Mouse (Mus musculus): ENCODE data around the gene Atp1a2. TPM values are rescaled to one million over a fixed set of nuclear protein-coding genes. Genes with fewer than 3 reads are reported as not detected.

Gene Atp1a2
- total RNA-seq, 2 experiments from 2014 or later = 134 to 155 TPM

DNA sequence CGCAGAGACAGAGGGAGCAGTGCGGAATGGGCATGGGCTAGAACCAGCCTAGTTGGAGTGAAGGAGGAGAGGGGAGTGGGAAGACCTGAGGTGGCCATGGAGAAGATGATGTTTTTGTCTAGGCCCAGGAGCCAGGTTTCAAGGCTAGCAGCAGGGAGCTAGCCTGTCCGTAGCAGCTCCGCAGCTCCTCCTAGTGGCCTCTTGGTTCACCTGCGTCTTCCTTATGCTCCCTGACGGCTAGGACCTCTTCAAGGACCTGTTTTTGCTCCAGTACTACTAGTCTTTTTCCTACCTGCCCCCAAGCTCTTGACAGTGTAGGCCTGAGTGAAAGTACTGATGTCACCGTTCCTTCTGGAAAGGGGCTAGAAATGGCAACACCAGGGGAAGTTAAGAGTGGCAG is 26.9 kb upstream of the Atp1a2 start:
- peak; percentile 78 to 88 for DNase-seq

DNA sequence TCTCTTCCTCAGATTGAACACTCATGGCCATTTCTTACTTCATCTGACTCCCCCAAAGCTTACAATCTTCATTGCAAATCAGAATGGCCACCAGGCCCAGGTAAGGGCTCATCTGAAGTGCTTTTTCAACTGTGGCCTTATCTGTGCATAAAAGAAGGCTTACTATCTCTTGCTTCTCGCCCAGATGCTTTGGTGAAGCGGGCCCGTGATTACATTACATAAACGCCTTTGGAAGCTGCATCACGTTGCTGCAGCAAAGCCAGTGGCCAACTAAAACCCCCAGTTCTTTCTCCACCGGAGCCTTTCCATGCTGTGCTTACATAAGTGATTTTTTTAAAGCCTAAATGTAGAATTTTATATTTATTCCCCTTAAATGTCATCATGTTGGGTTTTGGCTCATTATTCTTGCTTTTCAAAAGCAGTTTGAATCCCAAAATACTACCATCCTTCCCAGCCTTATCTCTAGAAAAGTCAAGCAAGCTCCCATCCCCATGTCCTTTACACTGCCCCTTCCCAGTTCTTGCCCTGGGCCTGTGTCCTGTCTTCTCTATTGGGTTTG is 26.0 kb upstream of the Atp1a2 start:
- no peak for DNase-seq

DNA sequence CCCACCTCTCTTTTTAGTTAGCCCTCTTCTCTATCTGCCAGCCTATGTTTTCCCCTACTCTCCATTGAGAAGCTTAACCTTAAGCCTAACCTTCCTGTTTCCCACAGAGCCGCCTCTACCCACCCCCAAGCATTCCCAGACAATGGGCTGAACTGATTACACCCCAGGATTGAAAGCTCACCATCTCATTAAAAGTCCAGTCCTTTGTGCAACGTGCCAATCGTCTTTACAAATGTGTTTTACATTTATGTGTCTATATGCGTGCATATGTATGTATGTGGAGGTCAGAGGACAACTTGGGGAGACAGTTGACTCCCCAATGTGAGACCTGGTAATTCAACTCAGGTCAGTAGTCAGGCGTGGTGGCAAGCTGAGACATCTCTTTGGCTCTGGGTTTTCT is 25.4 kb upstream of the Atp1a2 start:
- DNase-seq = no peak

DNA sequence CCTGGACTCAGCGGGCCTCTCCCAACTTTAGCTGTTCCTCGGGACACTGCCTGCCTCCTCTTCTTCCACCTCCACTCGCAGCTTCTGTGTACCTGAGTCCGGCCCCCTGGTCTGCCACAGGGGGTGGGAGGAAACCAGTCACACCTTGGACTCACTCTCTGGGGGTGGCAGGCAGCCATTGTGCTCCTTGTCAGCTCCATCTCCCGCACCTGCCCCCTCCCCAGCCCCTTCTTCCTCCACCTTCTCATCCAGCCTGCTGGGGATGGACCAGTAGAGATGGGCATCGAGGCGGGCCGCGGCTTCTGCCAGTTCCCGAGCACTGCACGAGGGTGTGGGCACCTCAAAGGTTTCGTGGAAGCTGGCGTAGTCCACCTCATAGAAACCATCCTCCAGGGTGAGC is 24.9 kb upstream of the Atp1a2 start:
- DNase-seq = no peak

DNA sequence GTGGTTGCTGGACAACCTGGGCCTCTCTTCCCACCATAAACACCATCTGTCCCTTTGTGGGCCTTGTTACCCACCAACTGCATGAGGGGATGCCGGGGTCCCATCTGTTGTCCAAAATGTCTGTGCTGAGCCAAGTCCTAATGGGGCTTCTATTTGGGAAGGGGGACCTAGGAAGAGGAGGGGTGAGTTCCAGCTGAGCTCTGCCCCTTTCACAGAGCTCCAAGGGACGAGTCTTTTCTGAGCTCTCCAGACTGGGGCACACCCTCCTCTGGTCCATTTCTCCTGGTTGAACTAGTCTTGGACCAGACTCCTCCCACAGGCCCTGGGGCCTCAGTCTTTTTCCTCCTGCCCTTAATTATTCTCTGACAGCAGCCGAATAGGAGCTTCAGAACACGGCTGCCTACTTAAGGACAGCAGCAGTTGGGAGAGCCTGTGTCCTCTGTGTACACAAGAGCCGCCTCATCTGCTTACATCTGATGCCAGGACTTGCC is 22.1 kb upstream of the Atp1a2 start:
- DNase-seq = no peak

DNA sequence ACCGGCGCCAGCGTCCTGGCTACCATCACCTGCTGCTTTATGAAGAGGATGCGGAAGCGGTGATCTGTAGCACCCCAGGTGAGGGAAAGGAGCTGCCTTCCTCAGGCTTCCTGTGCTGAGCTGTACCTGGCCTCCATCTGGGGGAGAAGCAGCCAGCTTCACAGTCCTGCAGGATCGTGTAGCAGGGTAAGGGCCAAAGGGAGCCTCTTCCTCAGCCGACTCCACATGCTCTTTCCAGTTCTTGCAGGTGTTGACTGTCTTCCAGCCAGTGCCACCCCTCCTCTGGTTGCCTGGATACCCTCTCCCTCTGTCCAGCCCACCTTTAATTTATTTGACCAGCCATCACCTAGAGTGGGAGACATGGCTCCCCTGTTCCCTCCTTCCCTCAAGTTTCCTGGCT is 21.5 kb upstream of the Atp1a2 start:
- DNase-seq = no peak

DNA sequence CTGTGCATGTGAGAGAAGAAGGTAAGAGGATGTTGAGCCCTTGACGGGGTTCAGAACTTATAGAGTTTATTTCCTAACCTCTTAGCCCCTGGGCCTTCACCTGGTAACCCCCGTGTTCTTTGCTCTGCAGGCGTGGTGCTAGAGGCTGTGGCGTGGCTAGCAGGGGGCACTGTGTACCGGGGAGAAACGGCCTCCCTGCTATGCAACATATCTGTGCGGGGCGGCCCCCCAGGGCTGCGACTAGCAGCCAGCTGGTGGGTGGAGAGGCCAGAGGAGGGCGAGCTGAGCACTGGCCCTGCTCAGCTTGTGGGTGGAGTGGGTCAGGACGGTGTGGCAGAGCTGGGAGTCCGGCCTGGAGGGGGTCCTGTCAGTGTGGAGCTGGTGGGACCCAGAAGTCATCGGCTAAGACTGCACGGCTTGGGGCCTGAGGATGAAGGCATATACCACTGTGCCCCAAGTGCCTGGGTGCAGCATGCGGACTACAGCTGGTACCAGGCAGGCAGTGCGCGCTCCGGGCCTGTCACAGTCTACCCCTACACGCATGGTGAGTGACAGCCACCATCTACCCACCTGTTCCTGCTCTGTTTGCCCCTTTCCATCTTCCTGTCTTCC is 20.7 kb upstream of the Atp1a2 start:
- no peak for DNase-seq

DNA sequence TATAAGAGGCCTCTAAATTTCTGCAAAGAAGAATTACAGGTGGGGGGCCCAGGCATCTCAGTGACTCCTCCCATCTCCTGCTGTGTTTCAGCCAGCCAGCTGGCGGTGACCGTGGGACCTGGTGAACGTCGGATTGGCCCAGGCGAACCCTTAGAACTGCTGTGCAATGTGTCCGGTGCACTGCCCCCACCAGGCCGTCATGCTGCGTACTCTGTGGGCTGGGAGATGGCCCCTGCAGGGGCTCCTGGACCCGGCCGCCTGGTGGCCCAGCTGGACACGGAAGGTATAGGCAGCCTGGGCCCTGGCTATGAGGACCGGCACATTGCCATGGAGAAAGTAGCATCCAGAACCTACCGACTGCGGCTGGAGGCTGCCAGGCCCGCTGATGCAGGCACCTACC is 20.1 kb upstream of the Atp1a2 start:
- no peak for DNase-seq

DNA sequence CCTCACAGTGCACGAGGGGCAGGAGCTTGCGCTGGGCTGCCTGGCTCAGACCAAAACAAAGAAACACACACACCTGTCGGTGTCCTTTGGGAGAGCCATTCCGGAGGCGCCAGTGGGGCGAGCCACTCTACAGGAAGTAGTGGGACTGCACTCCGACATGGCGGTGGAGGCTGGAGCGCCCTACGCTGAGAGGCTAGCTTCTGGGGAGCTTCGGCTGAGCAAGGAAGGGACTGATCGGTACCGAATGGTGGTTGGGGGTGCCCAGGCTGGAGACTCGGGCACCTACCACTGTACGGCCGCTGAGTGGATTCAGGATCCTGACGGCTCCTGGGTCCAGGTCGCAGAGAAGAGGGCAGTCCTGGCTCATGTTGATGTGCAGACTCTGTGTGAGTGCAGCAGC is 19.6 kb upstream of the Atp1a2 start:
- DNase-seq = no peak

DNA sequence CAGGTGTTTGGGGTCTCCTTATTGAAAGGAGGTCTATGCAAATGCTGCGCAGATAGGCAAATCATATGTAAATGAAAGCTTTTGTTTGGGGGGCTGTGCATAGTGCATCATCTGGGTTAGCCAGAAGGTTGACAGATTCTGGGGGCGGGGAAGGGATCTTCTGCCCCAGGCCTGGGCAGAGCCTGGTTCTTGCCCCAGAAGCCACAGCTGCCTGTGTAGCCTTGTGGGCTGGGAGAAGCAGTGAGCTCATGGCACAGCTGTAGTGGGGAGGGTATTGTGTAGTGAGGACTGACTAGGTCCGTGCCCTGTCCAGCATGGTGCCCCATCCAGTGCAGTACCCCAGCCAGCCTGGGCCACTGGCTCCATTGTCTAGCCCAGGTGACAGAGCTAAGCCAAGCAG is 17.0 kb upstream of the Atp1a2 start:
- no peak for DNase-seq

DNA sequence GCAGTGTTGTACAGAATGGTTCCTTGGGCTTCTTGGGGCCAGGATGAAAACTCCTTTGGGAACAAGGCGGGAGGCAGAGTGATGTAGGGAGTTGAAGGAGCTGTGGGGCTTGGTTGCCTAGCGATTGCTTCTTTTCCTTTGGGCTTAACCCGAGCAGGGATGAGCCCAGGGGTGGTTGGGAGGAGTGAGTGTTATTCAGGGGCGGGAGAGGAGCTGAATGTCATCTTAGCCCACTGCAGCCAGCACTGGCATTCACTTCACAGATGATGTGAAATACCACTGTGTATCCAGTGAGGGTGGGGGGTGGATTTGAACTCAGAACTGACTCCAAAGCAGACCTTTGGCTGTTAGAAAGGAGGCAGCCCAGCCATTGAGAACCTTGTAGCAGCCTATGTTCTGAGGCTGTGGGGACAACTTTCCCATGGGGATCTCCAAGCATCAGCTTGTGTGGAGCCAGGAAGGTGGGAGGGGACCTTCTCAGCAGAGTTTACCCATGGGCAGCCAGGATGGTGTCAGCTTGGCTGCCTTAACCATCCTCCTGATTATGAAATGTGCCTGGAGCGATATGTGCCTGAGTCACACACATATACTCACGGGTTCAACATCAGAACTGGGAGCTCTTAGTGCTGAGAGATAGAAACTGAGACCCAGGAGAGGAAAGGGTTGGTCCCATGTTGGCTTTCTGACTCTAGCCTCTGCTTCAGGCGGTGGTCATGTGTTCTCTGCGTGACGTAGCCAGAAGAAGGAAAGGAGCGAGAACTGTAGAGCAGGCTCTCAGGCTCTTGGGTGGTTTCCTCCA is 15.9 kb upstream of the Atp1a2 start:
- no peak for DNase-seq

DNA sequence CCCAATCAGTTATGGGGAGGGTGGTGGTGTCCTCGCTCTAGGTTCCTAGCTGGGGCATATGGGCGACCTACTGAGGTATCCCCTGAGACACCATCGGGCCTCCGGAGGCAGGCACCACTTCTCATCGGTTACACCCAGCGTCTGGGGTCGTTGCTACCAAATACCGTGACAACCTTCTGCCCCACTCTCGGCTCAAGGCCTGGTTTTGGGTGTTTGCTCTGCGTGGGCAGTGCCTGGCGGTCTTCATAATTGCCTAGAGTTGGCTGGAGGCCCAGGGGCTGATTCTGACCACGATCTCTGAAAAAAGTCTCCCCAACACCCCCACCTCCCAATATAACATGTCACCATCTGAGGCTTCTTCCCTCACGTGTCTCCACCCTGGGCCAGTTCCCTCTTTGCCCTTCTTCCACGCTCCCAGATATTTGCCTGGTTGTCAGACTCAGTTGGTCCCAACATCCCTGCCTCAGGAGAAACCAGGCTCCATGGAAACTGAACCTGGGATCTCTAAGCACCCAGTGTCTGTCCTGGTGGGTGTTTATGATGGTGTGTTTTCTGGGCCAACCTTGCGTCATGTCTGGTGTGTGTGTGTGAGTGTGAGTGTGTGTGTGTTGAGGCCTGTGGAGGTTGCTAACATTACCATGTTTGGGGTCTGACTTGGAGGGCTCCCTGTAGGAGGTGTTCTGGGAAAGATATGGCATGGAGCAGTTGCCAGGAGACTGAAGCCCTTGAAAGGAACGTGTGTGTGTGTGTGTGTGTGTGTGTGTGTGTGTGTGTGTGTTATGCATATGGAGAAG is 15.1 kb upstream of the Atp1a2 start:
- DNase-seq = no peak

DNA sequence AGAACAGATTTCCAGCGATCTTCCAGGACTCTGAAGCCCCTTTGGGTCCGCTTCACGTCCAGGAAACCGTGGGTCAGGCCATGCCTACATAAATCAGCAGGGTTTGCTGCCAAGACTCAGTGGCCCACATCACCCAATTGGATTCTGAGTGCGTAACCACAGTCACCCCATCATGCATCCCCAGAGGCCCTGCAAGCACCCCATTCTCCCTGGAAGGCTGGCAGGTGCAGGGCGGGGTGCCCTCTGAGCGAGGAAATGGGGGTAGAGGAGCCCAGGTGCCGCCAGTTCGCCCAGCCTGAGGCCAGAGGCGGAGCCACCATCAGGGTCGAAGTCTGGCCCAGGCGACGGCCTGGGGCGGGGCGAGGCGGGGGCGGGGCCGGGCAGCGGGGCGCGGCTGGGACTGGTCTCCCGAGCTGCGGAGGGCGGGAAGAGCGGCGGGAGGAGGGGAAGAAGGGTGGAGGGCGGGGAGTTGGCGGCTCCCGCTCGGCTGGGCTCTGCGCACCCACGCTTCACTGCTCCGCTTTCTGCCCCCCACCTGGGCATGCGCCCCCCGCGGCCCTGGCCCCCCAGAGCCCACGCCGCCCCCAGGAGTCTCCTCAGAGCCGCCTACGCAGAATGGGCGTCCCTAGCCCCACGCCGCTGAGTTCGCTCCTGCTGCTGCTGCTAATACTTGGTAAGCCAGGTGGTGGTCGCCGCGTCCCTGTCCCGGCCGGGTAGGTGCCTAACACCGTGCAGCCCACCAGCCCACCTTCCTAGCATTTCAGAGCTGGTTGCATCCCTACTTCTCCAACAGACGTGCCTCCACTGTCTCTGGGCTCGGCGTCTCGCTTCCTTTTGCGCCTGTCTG is 14.3 kb upstream of the Atp1a2 start:
- peak; percentile 93 to 95 for DNase-seq

DNA sequence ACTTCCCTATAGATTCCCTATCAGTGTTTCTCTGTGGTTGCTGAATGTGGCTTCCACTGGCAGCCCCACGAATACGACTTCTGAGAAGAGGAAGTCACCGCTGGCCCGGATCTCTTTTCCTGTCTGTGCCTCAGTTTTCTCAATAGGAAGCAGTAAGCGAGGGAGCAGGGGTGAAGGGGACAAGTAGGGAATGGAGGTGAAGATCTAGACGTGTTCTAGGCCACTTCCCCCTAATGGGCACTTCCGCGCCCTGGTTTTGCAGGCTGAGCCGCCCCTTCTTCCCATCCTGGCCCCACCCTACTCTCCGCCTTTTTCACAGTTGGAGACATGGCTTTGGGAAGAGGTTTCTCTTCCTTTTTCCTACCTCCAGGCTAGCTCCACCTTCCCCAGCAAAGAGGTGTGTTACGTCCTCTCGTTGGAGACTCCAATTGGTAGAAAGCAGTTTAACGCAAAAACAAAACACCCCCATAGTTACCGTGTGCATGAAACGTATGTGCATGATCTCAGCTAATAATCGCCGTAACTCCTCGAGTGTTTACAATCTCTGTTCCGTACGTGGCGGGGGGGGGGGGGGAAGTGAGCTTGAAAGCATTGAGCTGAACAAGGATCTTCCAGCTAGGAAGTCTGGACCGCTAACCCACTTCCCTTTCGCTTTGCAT is 13.5 kb upstream of the Atp1a2 start:
- DNase-seq = peak; percentile 79 to 81

DNA sequence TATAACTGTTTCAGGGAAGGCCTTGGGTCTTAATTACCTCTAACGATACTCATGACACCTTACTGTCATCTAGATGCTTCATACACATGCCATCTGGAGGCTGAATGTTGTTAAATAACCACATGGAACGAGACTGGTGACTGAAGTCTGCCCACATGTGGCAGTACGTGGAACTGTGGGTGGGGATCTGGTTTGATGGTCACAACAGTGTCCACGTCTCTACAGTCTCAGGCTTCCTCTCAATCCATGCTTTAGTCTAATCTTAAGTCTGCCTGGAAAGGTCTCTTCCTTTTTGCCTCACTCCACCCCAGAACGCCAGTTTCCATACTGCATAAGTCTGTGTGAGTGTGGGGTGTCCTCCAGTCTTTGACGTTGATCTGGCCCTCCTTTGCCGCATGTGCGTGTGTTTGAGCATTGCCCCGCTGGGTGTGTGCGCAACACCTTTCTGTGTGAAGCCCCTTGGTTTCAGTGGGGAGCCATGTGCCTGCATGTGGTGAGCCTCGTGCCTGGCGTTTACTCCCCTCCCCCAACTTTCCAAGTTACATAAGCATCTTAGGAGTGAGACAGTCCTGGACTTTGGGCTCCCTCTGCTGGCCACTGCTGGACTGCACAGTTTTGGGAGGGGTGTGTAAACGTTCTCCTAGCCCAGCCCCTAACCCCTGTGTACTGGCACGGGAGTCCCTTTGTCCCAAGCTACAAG is 12.0 kb upstream of the Atp1a2 start:
- peak; percentile 90 to 92 for DNase-seq

DNA sequence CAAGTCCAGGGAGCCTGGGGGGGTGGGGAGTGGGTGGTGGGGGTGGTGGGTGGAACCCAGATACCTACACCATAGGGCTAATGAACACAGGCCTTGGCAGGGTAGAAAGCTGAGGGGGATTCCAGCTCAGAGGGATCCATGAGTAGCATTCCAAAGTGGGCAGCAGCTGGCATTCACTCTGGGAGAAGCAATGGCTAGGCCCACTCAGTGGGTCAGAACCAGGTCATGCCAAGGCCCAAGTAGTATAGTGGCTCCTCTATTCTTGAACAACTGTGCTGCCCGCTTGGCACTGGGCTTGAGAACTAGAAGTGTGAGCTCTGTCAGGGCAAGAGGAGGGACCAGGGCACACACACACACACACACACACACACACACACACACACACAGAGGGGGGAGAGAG is 10.5 kb upstream of the Atp1a2 start:
- no peak for DNase-seq

DNA sequence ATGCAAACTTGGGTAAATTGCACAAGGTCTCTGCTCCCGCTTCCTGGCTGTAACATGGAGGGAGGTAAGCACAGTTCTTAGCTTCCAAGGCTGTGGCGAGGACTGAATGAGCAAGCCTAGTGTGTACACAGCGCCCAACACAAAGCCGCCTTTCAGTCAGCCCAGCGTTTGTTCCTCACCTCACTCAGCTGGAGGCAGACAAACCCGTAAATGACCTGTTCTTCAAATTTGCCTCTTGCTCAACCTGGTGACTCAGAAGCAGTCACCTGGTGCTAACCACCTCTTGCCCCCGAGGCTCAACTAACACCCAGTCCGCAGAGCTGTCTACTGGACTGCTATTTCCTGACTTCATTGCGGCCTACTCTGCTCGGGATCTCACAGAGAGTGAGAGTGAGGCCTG is 10.1 kb upstream of the Atp1a2 start:
- DNase-seq = no peak

DNA sequence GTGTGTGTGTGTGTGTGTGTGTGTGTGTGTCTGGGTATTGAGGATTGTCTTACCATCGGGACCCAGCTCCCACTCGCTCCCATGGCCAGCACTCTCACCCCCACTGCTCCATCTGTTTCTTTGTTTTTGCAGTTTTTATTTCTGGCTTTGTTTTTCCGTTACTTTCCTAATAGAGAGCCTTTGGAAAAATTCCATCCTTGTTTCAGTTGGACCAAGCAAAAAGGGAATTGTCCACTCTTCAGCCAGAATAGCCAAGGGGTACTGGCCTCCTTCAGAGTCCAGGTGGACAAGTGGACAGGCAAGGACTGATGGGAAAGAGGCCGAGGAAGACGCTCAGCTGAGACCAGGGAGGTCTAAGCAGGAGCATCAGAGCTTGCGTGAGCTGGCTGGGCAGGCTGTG is 9.0 kb upstream of the Atp1a2 start:
- DNase-seq = no peak

DNA sequence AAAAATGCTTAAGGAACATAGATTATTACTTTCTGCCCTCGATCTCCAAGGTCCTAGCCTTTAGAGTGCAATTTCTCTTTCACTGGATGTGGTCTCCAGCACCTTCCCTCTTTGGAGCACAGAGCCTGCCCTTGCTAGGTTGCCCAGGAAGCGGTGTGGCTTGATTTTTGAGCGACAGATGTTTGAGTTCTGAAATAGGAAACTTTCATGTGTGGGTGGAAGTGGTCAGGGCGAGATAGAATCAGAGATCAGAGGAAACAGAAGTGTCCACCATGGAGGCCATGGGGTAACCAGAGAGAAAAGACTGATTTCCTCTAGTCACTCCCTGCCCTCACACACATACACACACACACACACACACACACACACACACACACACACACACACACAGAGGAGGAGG is 8.3 kb upstream of the Atp1a2 start:
- no peak for DNase-seq

DNA sequence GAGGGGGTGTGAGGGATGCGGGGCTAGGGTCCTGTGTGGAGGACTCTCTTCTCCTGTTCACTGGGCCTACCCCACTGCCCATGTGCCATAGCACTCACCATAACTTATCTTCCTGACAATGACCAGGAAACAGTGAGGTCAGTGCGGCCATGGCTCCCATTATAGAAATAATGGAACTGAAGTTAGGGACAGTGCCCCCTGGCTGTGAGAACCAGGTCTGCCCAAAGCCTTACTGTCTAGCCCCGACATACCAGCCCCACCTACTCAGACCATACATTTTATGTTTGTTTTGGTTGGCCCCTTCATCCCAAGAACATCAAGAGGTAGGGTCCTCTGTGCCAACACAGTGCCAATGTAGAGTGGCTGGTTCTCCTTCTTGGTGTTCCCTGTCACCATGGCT is 7.8 kb upstream of the Atp1a2 start:
- DNase-seq = peak; percentile 39 to 44

DNA sequence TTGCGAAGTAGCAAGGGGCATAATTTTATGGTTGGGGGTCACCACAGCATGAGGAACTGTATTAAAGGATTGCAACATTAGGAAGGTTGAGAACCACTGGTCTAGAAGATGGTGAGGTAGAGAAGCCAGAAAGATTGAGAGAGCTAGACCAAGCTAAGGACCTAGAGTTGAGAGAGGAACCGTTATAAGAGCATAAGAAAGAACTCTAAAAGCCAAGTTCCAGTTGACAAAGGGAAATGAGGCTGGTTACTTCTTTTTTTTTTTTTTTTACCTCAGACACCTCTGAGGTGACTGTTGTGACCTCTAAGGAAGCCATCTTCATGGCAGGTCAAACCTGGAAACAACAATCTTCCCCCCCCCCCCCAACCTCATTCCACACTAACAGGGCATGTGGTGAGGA is 7.3 kb upstream of the Atp1a2 start:
- DNase-seq = no peak

Data from adrenal gland, postnatal 36 days (tissue).